Mouse (Mus musculus) embryonic fibroblast, embryonic 13.5 days (primary cell): ENCODE data around the gene Muc20. TPM values are rescaled to one million over a fixed set of nuclear protein-coding genes. Genes with fewer than 3 reads are reported as not detected.

Experiments
- H3K27ac ChIP-seq: 2 replicates; pipeline ENCODE4 v1.5.1; 2012; ENCODE audit warnings: low read length, control low read depth, inconsistent platforms; ENCODE audit not compliant: insufficient read depth
- H3K4me1 ChIP-seq: 2 replicates; pipeline ENCODE4 v1.6.1; 2011; ENCODE audit warnings: low read length; ENCODE audit not compliant: control insufficient read depth, insufficient read depth
- H3K4me3 ChIP-seq: 2 replicates; pipeline ENCODE4 v1.5.1; 2011; ENCODE audit warnings: mild to moderate bottlenecking, control low read depth, low read length; ENCODE audit not compliant: insufficient read depth
- CTCF ChIP-seq: IDR thresholded peaks from 2 replicates; pipeline ENCODE4 v1.5.1; 2011; ENCODE audit warnings: mild to moderate bottlenecking, control low read depth, low read length, moderate library complexity, borderline replicate concordance; ENCODE audit not compliant: insufficient read depth
- POLR2A ChIP-seq: IDR thresholded peaks from 2 replicates; pipeline ENCODE4 v1.6.1; 2011; ENCODE audit warnings: low read depth, mild to moderate bottlenecking, control low read depth, low read length, moderate library complexity
- polyA plus RNA-seq: library from polyadenylated mRNA; stranded (reverse); fragments of >200 nt; gene quantifications from 2 replicates; pipeline ENCODE4 v1.2.4, GENCODE M21; 2011; ENCODE audit warnings: low read depth; ENCODE audit not compliant: missing spikeins, insufficient read length

Gene Muc20
- polyA plus RNA-seq, 1 experiment = not detected

- H3K27ac ChIP-seq = peak overlapping the region; percentile 6; the same call in 1 of the 2 replicates
- no peak overlapping the region for H3K4me3 ChIP-seq
- peaks cover 3% of the 10 kb centered on the region; the same call in 1 of the 2 replicates for H3K4me1 ChIP-seq
- TF ChIP-seq CTCF (no peak), POLR2A (no peak)
Observed at GRCm38 (mm10) chr16:32803252-32803853, 6.1 kb upstream of the Muc20 start.

- Histone ChIP-seq H3K27ac (no peak overlapping the region), H3K4me3 (no peak overlapping the region), H3K4me1 (no peaks in the 10 kb centered on the region)
- no peak for TF ChIP-seq POLR2A
- no peak for TF ChIP-seq CTCF
Observed at GRCm38 (mm10) chr16:32796676-32797425, 384 bp downstream of the Muc20 start.

GRCm38 (mm10) chr16:32795177-32795576, 2.1 kb downstream of the Muc20 start:
- Histone ChIP-seq H3K4me3 (no peak overlapping the region), H3K27ac (no peak overlapping the region), H3K4me1 (no peaks in the 10 kb centered on the region)
- TF ChIP-seq POLR2A (no peak), CTCF (no peak)

GRCm38 (mm10) chr16:32790056-32790455, 7.2 kb downstream of the Muc20 start:
- Histone ChIP-seq H3K4me1 (no peaks in the 10 kb centered on the region), H3K27ac (no peak overlapping the region), H3K4me3 (no peak overlapping the region)
- TF ChIP-seq CTCF = no peak
- no peak for TF ChIP-seq POLR2A

- no peak for TF ChIP-seq CTCF
- no peak for TF ChIP-seq POLR2A
- no peak overlapping the region for H3K27ac ChIP-seq
- H3K4me1 ChIP-seq = no peaks in the 10 kb centered on the region
- H3K4me3 ChIP-seq = no peak overlapping the region
Observed at GRCm38 (mm10) chr16:32784840-32785239, 12.4 kb downstream of the Muc20 start.

- Histone ChIP-seq H3K4me3 (no peak overlapping the region), H3K4me1 (no peaks in the 10 kb centered on the region), H3K27ac (no peak overlapping the region)
- TF ChIP-seq CTCF (no peak), POLR2A (no peak)
Observed at GRCm38 (mm10) chr16:32783324-32784062, 13.7 kb downstream of the Muc20 start.

- Histone ChIP-seq H3K4me1 (no peaks in the 10 kb centered on the region), H3K4me3 (no peak overlapping the region), H3K27ac (no peak overlapping the region)
- no peak for TF ChIP-seq CTCF
- no peak for TF ChIP-seq POLR2A
Observed at GRCm38 (mm10) chr16:32778956-32779355, 18.3 kb downstream of the Muc20 start.

GRCm38 (mm10) chr16:32776676-32777075, 20.6 kb downstream of the Muc20 start:
- H3K4me3 ChIP-seq = no peak overlapping the region
- no peaks in the 10 kb centered on the region for H3K4me1 ChIP-seq
- no peak overlapping the region for H3K27ac ChIP-seq
- TF ChIP-seq POLR2A = no peak

GRCm38 (mm10) chr16:32766904-32767303, 30.3 kb downstream of the Muc20 start:
- TF ChIP-seq CTCF (no peak), POLR2A (no peak)
- Histone ChIP-seq H3K4me1 (no peaks in the 10 kb centered on the region), H3K4me3 (no peak overlapping the region), H3K27ac (no peak overlapping the region)

- TF ChIP-seq POLR2A = no peak
- TF ChIP-seq CTCF = no peak
- no peak overlapping the region for H3K4me3 ChIP-seq
Observed at GRCm38 (mm10) chr16:32764961-32765360, 32.3 kb downstream of the Muc20 start.

More at GRCm38 (mm10) chr16:32764961-32765360, 32.3 kb downstream of the Muc20 start:
- no peaks in the 10 kb centered on the region for H3K4me1 ChIP-seq
- H3K27ac ChIP-seq = no peak overlapping the region
